Mouse (Mus musculus): ENCODE data around the gene Dner.

- no peak for TF ChIP-seq GATA1 (IDR thresholded peaks at IDR 0.05; ENCODE audit: borderline replicate concordance, low read length)
- TF ChIP-seq FLI1 (IDR thresholded peaks at IDR 0.05; ENCODE audit: low read length), result no peak
Observed at GRCm38 (mm10) chr1:84522963-84523280, 173.1 kb downstream of the Dner start.

Measured in megakaryocyte, embryonic 14.5 days (primary cell).